Mouse (Mus musculus): ENCODE measurements around the gene Bag5.

DNA sequence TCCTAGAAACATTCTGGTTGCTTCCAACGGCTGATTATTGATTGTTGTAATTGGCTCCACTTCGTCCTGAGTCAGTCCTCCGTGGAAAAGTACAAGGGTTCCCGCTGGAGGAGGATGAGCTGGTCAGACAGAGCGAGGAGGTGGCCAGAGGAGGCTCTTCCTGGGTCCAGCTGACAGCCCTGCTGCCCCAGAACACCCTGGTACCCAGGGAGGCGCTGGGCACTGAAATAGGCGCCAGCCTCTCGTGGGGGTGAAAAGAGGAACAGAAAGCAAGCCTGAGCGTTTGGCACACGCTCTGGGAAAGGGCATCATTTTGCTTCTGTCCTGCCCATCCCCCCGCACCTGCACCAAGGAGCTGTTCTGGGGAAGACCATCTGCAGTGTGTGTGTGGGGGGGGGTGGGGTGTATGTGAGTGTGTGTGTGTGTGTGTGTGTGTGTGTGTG lies 30.9 kb upstream of the Bag5 start:
- no peak for TF ChIP-seq CTCF (IDR thresholded peaks at IDR 0.05; ENCODE audit: low read depth)
- TF ChIP-seq EP300 (optimal IDR thresholded peaks at IDR 0.05): no peak

Measured in stomach, postnatal 0 days (tissue).